Mouse (Mus musculus) forebrain, embryonic 16.5 days (tissue): ENCODE results near the gene Rnf126. TPM values are rescaled to one million over a fixed set of nuclear protein-coding genes. Genes with fewer than 3 reads are reported as not detected.

Experiments
- ATAC-seq: fragments of 200-750 bp; cut with Nextera tagmentation; 2 replicates; pipeline ENCODE4 v1.8.0; 2017; ENCODE audit warnings: mild to moderate bottlenecking, moderate library complexity
- H3K27ac ChIP-seq: fragments of 300-500 bp; sonication (generic); 2 replicates; pipeline ENCODE4 v1.5.1; 2014; ENCODE audit warnings: low read length, control low read depth
- H3K27me3 ChIP-seq: fragments of 300-500 bp; sonication (generic); replicated peaks from 2 replicates; pipeline ENCODE4 v1.6.1; 2014; ENCODE audit warnings: low read length; ENCODE audit not compliant: control insufficient read depth, insufficient read depth
- H3K36me3 ChIP-seq: fragments of 300-500 bp; sonication (generic); 2 replicates; pipeline ENCODE4 v1.6.1; 2014; ENCODE audit not compliant: control insufficient read depth, insufficient read depth
- H3K4me1 ChIP-seq: fragments of 300-500 bp; sonication (generic); replicated peaks from 2 replicates; pipeline ENCODE4 v1.6.1; 2014; ENCODE audit warnings: low read length; ENCODE audit not compliant: control insufficient read depth, insufficient read depth
- H3K4me2 ChIP-seq: fragments of 300-500 bp; sonication (generic); 2 replicates; pipeline ENCODE4 v1.6.1; 2014; ENCODE audit warnings: mild to moderate bottlenecking, low read length, control low read depth
- H3K4me3 ChIP-seq: fragments of 300-500 bp; sonication (generic); replicated peaks from 2 replicates; pipeline ENCODE4 v1.5.1; 2014; ENCODE audit warnings: mild to moderate bottlenecking, low read length, control low read depth
- H3K9ac ChIP-seq: fragments of 300-500 bp; sonication (generic); replicated peaks from 2 replicates; pipeline ENCODE4 v1.6.1; 2014; ENCODE audit warnings: low read depth, low read length, control low read depth
- H3K9me3 ChIP-seq: fragments of 300-500 bp; sonication (generic); 2 replicates; pipeline ENCODE4 v1.6.1; 2016; ENCODE audit warnings: low read length; ENCODE audit not compliant: control insufficient read depth
- WGBS: fragments of 180-500 bp; shearing (Covaris S2); extraction: QIAGEN DNeasy Blood & Tissue Kit; methylation state at CpG from one replicate; pipeline ENCODE4 v1.1.7; 2014; 5-methylcytosine and 5-hydroxymethylcytosine counted together
- polyA plus RNA-seq: library from polyadenylated mRNA; unstranded; fragments of >200 nt; fragmentation: Nextera tagmentation; extraction: Ambion mirVana; gene quantifications from 2 replicates; pipeline ENCODE4 v1.2.1, GENCODE M21; 2015

Rnf126 gene
- polyA plus RNA-seq, 1 experiment from 2014 or later: 87.2 TPM

- no peak overlapping the region for H3K9ac ChIP-seq
- no peak for ATAC-seq
- no peak overlapping the region; the same call in 1 of the 2 replicates for H3K27ac ChIP-seq
- no peaks in the 10 kb centered on the region for H3K27me3 ChIP-seq
- H3K36me3 ChIP-seq: peaks cover 14% of the 10 kb centered on the region
- no peak overlapping the region for H3K4me2 ChIP-seq
- no peaks in the 10 kb centered on the region for H3K9me3 ChIP-seq
- WGBS: 74% methylated on average over 11 of the region's 11 CpGs
- H3K4me1 ChIP-seq: peaks cover 42% of the 10 kb centered on the region
- no peak overlapping the region for H3K4me3 ChIP-seq
Measured at GRCm38 (mm10) chr10:79805636-79806035, 38.9 kb upstream of the Rnf126 start.

DNA sequence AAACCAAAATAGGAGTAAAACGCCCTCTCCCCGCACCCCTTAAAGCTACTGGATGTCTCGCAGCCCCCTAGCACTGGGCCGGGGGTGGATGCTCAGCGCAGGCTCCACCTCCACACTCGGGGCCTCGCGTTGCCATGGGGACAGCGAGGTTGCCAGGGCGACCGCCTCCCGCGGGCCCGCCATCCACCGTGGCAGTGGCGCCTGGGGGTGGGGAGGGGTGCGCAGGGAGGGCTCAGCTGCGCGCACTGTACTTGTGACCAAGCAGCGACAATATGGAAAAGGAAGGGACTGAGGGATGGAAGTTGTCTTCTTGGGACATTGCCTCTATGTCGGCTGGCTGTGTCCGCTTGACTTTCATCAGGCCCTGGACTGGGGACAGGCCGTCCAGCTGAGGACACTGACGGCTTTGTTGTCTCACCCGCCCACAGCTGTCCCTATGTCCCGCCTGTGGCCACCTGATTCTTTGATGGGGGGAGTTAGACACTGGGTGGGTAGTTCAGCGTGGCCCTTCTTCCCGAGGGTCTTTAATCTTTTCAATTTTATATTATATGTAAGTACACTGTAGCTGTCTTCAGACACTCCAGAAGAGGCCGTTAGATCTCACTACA is 37.1 kb upstream of the Rnf126 start:
- Histone ChIP-seq H3K4me3 (peak overlapping the region; percentile 34), H3K9me3 (no peaks in the 10 kb centered on the region), H3K9ac (peak overlapping the region; percentile 49), H3K4me2 (peak overlapping the region; percentile 59), H3K27me3 (no peaks in the 10 kb centered on the region), H3K4me1 (peaks cover 45% of the 10 kb centered on the region), H3K27ac (peak overlapping the region; percentile 91), H3K36me3 (peaks cover 2% of the 10 kb centered on the region; the same call in 1 of the 2 replicates)
- peak; percentile 98 for ATAC-seq
- WGBS: 2% methylated on average over 28 of the region's 29 CpGs

DNA sequence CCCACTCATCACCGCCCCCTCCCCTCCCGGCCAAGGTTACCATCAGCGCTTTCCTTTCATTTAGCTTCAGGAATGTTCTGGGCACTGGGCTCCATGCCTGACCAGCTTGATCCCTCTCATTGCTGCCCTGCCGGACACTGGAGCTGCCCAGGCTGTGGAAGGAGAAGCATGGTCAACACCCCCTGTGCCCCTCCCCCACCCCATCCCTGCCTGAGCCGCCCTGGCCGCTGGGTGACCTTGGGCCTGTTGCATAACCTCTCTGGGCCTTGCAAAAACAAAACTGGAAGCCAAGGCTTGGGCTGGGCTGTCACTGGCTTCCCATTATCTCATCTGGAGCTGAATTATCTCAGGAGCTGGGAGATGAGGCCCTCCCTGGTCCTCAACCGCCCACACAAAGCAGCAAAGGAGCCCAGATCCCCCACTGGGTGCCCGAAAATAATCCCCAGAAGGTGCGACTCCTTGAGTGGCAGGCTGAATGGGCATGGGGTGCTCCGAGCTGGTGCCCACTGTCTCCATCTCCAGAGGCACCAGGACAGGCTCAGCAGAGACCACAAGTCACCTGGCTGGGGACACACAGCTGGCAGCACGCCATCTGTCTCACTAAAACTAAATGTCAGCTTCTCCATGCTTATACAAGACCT is 35.7 kb upstream of the Rnf126 start:
- 32% methylated on average over 9 of the region's 11 CpGs for WGBS
- no peaks in the 10 kb centered on the region for H3K27me3 ChIP-seq
- peaks cover 50% of the 10 kb centered on the region for H3K4me1 ChIP-seq
- peak overlapping the region; percentile 30; the same call in 1 of the 2 replicates for H3K9ac ChIP-seq
- H3K4me2 ChIP-seq: no peak overlapping the region
- peak overlapping the region; percentile 91 for H3K27ac ChIP-seq
- no peaks in the 10 kb centered on the region for H3K36me3 ChIP-seq
- no peak overlapping the region for H3K4me3 ChIP-seq
- no peak for ATAC-seq
- no peaks in the 10 kb centered on the region for H3K9me3 ChIP-seq

GRCm38 (mm10) chr10:79801837-79802236 is 35.1 kb upstream of the Rnf126 start:
- Histone ChIP-seq H3K4me1 (peaks cover 55% of the 10 kb centered on the region), H3K36me3 (no peaks in the 10 kb centered on the region), H3K4me3 (no peak overlapping the region), H3K27ac (peak overlapping the region; percentile 73), H3K9me3 (no peaks in the 10 kb centered on the region), H3K4me2 (no peak overlapping the region), H3K27me3 (no peaks in the 10 kb centered on the region), H3K9ac (peak overlapping the region; percentile 31)
- no peak for ATAC-seq
- 47% methylated on average over 3 of the region's 3 CpGs for WGBS

- no peaks in the 10 kb centered on the region for H3K36me3 ChIP-seq
- H3K4me3 ChIP-seq: no peak overlapping the region
- no peaks in the 10 kb centered on the region for H3K27me3 ChIP-seq
- WGBS: 80% methylated on average over 11 of the region's 11 CpGs
- ATAC-seq: no peak
- no peak overlapping the region for H3K9ac ChIP-seq
- no peaks in the 10 kb centered on the region for H3K9me3 ChIP-seq
- H3K27ac ChIP-seq: peak overlapping the region; percentile 38; the same call in 1 of the 2 replicates
- no peak overlapping the region for H3K4me2 ChIP-seq
- peaks cover 65% of the 10 kb centered on the region for H3K4me1 ChIP-seq
Measured at GRCm38 (mm10) chr10:79800508-79800907, 33.8 kb upstream of the Rnf126 start.

DNA sequence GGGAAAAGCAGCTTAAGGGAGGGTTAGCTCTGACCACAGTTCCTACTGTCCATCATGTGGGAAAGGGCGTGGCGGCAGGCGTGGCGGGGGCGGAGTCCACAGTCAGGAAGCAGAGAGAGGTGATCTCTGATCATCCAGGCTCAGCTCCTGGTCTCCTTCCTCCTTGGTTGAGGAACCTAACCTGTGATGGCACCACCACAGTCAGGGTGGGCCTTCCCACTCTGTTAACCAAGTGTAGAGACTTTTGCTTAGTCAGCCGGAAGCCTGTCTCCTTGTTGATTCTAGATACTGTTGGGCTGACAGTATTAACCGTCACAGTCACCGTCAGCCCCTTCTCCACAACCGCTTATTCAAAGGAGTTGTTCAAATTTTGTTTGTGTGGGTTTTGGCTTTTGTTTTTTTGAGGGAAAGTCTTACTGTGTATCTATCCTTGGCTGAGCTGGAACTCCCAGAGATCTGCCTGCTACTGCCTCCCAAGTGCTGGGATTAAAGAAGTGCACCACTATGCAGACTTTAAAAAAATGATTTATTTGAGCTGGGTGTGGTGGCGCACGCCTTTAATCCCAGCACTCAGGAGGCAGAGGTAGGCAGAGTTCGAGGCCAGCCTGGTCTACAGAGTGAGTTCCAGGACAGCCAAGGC is 31.7 kb upstream of the Rnf126 start:
- no peak for ATAC-seq
- Histone ChIP-seq H3K36me3 (no peaks in the 10 kb centered on the region), H3K4me1 (peaks cover 56% of the 10 kb centered on the region), H3K27me3 (no peaks in the 10 kb centered on the region), H3K27ac (no peak overlapping the region), H3K9me3 (no peaks in the 10 kb centered on the region), H3K4me2 (no peak overlapping the region), H3K4me3 (no peak overlapping the region), H3K9ac (no peak overlapping the region)
- WGBS: 89% methylated on average over 12 of the region's 12 CpGs

- no peak overlapping the region for H3K4me3 ChIP-seq
- H3K4me1 ChIP-seq: peaks cover 48% of the 10 kb centered on the region
- no peak for ATAC-seq
- no peak overlapping the region for H3K27ac ChIP-seq
- H3K4me2 ChIP-seq: no peak overlapping the region
- H3K9ac ChIP-seq: no peak overlapping the region
- no peaks in the 10 kb centered on the region for H3K9me3 ChIP-seq
- WGBS: 57% methylated on average over 15 of the region's 15 CpGs
- no peaks in the 10 kb centered on the region for H3K36me3 ChIP-seq
- H3K27me3 ChIP-seq: no peaks in the 10 kb centered on the region
Measured at GRCm38 (mm10) chr10:79797326-79797725, 30.6 kb upstream of the Rnf126 start.

DNA sequence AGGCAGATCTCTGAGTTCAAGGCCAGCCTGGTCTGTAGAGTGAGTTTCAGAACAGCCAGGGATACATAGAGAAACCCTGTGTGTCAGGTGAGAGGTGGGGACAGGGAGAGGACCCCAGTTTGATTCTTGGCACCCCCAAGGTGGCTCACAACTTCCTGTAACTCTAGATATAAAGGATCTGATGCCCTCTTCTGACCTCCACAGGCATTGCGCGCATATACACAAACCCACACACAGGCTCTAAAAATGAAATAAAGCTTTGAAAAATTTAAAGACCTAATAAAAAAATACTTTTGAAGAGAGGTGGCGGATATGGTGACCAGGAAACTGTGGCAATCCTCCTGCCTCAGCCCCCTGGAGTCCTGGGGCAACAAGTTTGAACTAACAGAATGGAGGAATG is 29.2 kb upstream of the Rnf126 start:
- 97% methylated on average over 3 of the region's 3 CpGs for WGBS
- H3K4me2 ChIP-seq: no peak overlapping the region

DNA sequence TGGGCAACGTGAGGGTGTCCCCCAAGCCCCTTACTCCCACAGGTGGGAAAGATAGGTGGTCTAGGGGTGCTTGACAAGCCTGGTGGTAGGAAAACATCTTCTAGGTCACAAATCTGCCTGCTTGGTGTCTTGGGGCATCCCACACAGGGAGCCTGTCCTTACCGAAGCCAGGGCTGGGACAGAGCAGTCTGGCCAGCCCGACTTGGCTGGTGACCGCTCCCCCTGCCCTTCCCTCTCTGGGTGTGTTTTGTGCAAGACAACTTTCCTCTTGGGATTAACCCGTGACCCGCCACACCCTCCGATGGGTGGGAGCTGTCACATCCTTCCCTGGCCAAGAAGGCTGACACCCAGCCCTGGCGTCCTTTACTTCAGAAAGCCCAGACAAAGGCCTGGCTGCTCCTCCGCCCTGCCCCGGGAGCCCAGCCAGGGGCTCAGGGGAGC is 27.8 kb upstream of the Rnf126 start:
- Histone ChIP-seq H3K4me1 (peaks cover 32% of the 10 kb centered on the region), H3K9ac (peak overlapping the region; percentile 99), H3K36me3 (no peaks in the 10 kb centered on the region), H3K4me3 (peak overlapping the region; percentile 94), H3K27me3 (no peaks in the 10 kb centered on the region), H3K9me3 (no peaks in the 10 kb centered on the region), H3K27ac (peak overlapping the region; percentile 89), H3K4me2 (peak overlapping the region; percentile 96)
- ATAC-seq: peak; percentile 15
- WGBS: 2% methylated on average over 10 of the region's 10 CpGs

More for the DNA sequence above, 29.2 kb upstream of the Rnf126 start:
- no peak for ATAC-seq
- Histone ChIP-seq H3K36me3 (no peaks in the 10 kb centered on the region), H3K27ac (no peak overlapping the region), H3K27me3 (no peaks in the 10 kb centered on the region), H3K4me3 (no peak overlapping the region), H3K9me3 (no peaks in the 10 kb centered on the region), H3K4me1 (peaks cover 36% of the 10 kb centered on the region), H3K9ac (no peak overlapping the region)
